Mouse (Mus musculus) testis, adult 2 months (tissue): ENCODE measurements around the gene Tbc1d8b. TPM values are rescaled to one million over a fixed set of nuclear protein-coding genes. Genes with fewer than 3 reads are reported as not detected.

ENCODE experiments used
- H3K27ac ChIP-seq: fragments of 200-500 bp; 2 replicates; pipeline ENCODE4 v1.5.1; 2012; ENCODE audit warnings: low read depth, low read length; ENCODE audit not compliant: control insufficient read depth, insufficient read depth
- H3K27me3 ChIP-seq: fragments of 200-500 bp; 2 replicates; pipeline ENCODE4 v1.6.1; 2012; ENCODE audit warnings: mild to moderate bottlenecking, low read length, moderate library complexity; ENCODE audit not compliant: control insufficient read depth, insufficient read depth
- H3K36me3 ChIP-seq: fragments of 200-500 bp; 2 replicates; pipeline ENCODE4 v1.6.1; 2012; ENCODE audit warnings: mild to moderate bottlenecking, low read length; ENCODE audit not compliant: control insufficient read depth, insufficient read depth
- H3K4me1 ChIP-seq: fragments of 200-500 bp; 2 replicates; pipeline ENCODE4 v1.6.1; 2012; ENCODE audit warnings: low read length; ENCODE audit not compliant: control insufficient read depth, insufficient read depth
- H3K4me3 ChIP-seq: fragments of 200-500 bp; 2 replicates; pipeline ENCODE4 v1.5.1; 2012; ENCODE audit warnings: low read depth, mild to moderate bottlenecking, low read length, moderate library complexity, mixed read lengths; ENCODE audit not compliant: control insufficient read depth
- CTCF ChIP-seq: fragments of 200-500 bp; IDR thresholded peaks from 2 replicates; pipeline ENCODE4 v1.5.1; 2012; ENCODE audit warnings: low read depth, mild to moderate bottlenecking, inconsistent platforms, low read length, moderate library complexity; ENCODE audit not compliant: control insufficient read depth, insufficient read depth, insufficient replicate concordance
- POLR2A ChIP-seq: fragments of 200-500 bp; IDR thresholded peaks from 2 replicates; pipeline ENCODE4 v1.6.1; 2012; ENCODE audit warnings: low read depth, mild to moderate bottlenecking, inconsistent platforms, low read length, moderate library complexity; ENCODE audit not compliant: control insufficient read depth
- polyA plus RNA-seq: library from polyadenylated mRNA; depleted of rRNA; stranded (reverse); fragments of >200 nt; gene quantifications from 2 replicates; pipeline ENCODE4 v1.2.3, GENCODE M21; 2012; rRNA removed

Gene Tbc1d8b
- polyA plus RNA-seq, 1 experiment = 0.67 TPM

GRCm38 (mm10) chrX:139797875-139798274, 113.1 kb downstream of the Tbc1d8b start:
- H3K4me3 ChIP-seq = no peak overlapping the region
- no peak for TF ChIP-seq POLR2A
- no peak for TF ChIP-seq CTCF
- no peak overlapping the region for H3K27ac ChIP-seq
- H3K36me3 ChIP-seq = no peaks in the 10 kb centered on the region
- H3K4me1 ChIP-seq = no peaks in the 10 kb centered on the region; the same call in 1 of the 2 replicates
- H3K27me3 ChIP-seq = no peaks in the 10 kb centered on the region

GRCm38 (mm10) chrX:139799953-139800352, 115.2 kb downstream of the Tbc1d8b start:
- Histone ChIP-seq H3K27ac (no peak overlapping the region), H3K36me3 (no peaks in the 10 kb centered on the region), H3K27me3 (no peaks in the 10 kb centered on the region), H3K4me1 (no peaks in the 10 kb centered on the region; the same call in 1 of the 2 replicates), H3K4me3 (no peak overlapping the region)
- TF ChIP-seq CTCF (no peak), POLR2A (no peak)

GRCm38 (mm10) chrX:139800406-139800878, 115.6 kb downstream of the Tbc1d8b start, which contains the start of gene Cldn2:
Gene Cldn2, plus strand, starts transcription at chrX:139800828.
- H3K27me3 ChIP-seq = no peaks in the 10 kb centered on the region
- H3K4me1 ChIP-seq = no peaks in the 10 kb centered on the region; the same call in 1 of the 2 replicates
- H3K4me3 ChIP-seq = peak within 1 kb of the TSS; percentile 36
- H3K36me3 ChIP-seq = no peaks in the 10 kb centered on the region
- 0 out of 2 replicates have a peak within 1 kb of the TSS, but pooled peaks have one; percentile 3 for H3K27ac ChIP-seq
- no peak for TF ChIP-seq CTCF
- TF ChIP-seq POLR2A = no peak

Other genes with a start within 250 kb of the Tbc1d8b start
- 0.25 and 0.26 TPM in 2 replicates for gene D330045A20Rik, start 204.6 kb upstream of the Tbc1d8b start, polyA plus RNA-seq
- gene Rnf128, start 121.7 kb upstream of the Tbc1d8b start, polyA plus RNA-seq = 1.7 and 2.3 TPM in 2 replicates
- not detected in 2 replicates for gene Gm15013, start 29.5 kb downstream of the Tbc1d8b start, polyA plus RNA-seq
- not detected in 2 replicates for gene Ripply1, start 97.4 kb downstream of the Tbc1d8b start, polyA plus RNA-seq
- 0.11 and 0.12 TPM in 2 replicates for gene Cldn2, start 115.8 kb downstream of the Tbc1d8b start, polyA plus RNA-seq
- 1.1 and 1.4 TPM in 2 replicates for gene Morc4, start 186.7 kb downstream of the Tbc1d8b start, polyA plus RNA-seq